Mouse (Mus musculus) kidney, adult 18-20 months (tissue): Measurements from ENCODE around the gene Rab3il1.
A peak's percentile ranks its signal among the peaks of the same experiment; 100 is the strongest.

Experiments
- DNase-seq: peaks from one replicate; pipeline ENCODE4 v3.0.0; 2021

Gene Rab3il1

DNA sequence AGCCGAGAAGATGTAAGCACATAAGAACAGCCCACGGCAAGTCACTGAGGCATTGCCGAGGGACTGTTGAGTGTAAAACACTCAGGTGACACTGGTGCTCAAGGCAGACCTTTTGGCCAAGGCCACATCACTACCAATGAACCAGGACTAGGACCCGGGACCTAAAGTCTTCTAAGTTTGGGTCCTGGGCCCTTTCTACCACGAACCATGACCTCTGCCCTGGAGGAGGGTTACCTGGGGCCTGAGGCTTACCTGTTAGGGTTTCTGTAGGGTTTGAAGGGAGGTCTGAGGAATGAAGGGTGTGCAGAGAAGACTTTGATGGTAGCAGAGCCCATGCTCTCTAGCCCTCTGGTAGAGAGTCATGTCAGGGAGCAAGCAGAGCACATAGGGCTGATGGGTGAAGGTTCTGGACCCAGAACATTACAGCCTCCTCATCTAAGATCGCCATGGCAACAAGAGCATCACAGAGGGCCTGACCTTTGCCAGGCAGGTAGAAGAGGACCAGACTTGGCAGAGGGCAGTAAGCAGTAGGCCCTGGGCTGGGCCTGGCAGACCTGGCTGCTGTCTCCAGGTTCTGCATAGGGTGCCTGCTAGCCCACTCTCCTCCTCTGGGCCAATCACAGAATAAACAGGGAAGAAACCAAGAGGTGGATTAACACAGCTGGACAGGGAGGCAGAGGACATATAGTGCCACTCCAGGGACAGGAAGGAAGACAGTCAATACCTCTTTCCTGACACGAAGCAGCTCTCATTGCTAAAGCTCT, at the start of gene Rab3il1, which contains the start of gene Best1:
Gene Rab3il1, plus strand, starts transcription at position 464 of the 764 bp plus-strand sequence.
Gene Best1, minus strand, starts transcription at position 428 of the 764 bp plus-strand sequence.
- DNase-seq, result no peak

DNA sequence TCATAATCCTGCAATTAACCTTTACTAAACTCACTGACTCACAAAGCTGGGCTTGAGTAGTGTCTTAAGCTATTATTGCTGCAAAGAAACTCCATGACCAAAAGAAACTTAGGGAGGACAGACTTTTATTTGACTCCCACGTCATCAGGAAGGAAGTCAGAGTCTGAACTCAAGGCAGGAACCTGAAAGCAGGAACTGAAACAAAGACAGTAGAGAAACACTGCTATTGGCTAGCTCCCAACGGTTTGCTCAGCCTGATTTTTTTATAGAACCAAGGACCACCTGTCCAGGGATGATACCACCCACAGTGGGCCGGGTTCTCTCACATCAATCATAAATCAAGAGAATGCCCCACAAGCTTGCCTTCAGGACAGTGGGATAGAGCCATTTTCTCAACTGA, 49.1 kb upstream of the Rab3il1 start:
- DNase-seq, result no peak

DNA sequence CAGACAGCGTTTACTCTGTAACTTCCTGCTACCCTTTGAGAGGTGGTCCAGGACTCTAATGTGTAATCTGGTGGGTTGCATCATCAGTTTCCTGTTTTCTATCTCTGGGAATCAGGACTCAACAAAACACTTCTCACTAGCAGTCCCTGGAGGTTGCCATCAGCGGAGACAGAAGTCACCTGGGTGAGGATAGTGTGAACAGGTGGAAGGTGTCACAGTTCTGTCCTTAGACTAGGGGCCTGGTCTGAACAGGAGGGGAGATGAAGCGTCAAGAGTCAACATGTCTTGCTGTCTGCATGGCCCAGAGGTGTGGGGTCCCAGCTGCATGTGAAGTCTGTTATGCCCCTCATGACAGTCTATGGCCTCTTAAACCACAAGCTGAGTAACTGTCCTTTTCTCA, 48.6 kb upstream of the Rab3il1 start:
- no peak for DNase-seq

DNA sequence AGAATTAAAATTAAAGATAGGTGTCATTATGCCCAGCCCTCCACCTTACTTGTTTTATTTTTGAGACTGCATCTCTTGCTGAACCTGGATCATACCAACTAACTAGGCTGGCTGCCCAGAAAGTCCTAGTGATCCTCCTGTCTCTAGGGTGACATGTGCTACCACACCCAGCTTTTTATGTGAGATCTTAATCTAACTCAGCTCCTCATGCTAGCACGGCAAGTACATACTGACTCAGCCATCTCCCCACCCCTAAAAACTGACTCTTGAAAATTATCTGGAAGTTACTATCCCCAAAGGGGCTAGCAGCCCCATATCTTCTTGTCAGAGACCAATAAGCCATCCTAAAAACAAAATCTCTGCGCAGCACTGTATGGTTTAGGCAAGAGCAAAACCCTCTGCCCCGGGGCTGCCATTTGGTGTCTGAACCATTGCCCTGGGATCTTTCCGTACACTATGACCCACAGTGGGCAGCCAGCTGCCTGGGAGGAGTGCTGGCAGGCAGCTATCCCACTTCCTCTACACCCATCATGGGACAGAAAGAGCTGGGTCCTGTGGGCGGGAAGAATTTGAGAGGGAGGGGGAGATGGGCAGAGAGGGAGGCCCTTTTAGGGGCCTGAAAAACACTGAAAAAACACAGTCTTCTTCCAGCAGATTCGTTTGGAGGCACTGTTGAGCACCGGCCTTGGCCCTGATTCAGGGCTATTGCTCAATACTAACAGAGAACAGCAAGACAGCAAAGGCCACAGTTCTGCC, 47.2 kb upstream of the Rab3il1 start:
- DNase-seq, result peak; percentile 84

DNA sequence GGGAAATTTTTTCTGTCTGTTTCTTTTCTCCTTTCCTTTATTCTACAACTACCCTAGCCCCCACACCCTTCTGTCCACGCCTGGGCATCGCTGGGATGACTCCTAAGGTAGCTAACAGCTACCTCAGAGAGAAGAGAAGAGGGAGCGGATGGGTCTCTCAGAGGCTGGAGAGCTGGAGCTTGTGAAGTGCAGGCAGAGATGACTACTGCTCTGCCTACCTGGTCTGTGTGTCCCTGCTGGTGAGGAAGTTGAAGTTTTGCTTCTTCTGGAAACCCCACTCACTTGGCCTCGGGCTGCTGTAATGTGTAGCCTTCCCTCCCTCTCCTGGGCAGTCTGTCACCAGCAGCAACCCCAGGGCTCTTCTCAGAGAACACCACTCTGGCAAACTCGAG, 46.7 kb upstream of the Rab3il1 start:
- no peak for DNase-seq

DNA sequence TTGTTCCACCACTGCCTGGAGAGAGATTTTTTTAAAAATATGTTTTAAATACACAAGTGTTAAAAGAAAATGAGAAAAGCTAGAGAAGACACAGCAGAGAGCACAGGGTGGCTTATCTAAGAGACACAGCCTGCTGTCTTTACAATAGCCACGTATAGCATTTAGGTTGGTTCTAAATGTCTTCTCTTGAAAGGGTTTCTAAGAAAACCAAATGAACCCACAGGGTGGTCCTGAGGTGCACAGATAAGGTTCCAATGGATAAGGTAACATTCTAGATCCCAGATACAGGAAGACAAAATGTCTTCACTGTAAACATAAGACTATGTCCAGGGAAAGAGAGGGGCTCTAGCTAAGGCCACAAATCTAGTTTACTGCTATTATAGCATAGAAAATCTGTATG, 46.0 kb upstream of the Rab3il1 start:
- no peak for DNase-seq

DNA sequence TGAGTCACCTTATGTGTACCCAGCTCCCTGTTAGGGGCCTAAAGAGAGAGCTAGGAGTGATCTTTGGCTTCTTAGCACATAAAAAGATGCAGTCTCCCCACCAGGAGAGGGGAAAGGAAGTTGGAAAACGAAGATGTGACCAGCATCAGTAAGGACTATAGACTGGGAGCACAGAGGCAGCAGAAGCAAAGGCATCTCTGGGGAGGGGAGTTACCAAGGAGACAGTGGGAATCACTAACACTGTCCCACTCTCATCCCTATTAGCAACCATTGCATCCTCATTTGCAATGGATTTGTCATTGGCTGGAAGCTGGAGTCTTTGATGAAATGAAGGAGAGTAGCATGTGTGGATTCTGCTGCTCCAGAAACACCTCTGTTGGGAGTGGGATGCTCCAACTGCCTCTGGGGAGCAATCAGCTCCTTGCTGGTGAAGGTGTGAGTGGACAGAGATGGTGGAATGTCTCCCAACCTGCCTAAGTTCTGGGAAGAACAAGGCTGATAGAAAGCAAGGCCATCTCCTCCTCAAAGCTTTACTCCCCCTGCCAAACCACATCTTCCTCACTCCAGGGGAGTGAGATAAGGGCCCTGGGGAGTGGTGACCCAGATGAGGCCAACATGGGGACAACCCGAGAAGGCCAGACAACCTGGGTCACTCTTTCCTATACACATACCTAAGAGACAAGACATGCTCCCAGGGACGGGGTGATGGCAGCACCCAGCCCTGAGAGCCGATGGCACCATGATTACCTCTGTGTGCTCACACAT, 44.7 kb upstream of the Rab3il1 start:
- DNase-seq, result no peak

DNA sequence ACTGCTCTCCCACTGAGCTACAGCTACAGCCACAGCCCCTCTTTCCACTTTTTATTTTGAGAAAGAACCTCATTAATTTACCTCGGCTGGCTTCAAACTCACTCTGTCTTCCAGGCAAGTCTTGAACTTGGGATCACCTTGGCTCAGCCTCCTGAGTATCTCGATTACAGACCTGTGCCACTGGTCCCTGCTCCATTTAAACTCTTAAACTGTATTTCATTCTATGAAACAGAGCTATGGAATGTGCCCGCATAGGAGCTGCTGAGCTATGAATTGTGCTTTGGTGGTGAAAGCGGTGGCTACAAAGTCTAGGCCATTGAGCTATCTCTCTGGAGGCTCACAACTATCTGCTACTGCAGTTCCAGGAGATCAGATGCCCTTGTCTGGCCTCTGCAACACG, 43.5 kb upstream of the Rab3il1 start:
- DNase-seq, result no peak

DNA sequence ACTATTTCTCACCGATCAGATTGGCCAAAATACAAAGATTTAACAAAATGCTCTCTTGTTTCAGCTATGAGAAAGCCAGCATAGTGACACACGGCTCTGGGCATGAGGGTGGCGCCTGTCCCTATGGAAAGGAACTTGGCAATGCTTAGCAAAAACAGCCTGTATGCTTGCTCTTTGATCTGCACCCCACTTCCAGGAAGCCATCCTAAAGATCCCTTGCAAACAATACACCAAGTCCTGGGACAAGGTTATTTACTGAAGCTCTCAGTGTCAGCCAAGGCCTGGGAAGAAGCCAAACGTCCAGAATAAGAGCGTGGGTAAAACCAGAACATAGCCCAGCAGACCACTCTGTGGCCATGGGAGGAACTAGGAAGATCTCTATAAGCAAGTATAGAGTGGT, 40.7 kb upstream of the Rab3il1 start:
- DNase-seq, result no peak

DNA sequence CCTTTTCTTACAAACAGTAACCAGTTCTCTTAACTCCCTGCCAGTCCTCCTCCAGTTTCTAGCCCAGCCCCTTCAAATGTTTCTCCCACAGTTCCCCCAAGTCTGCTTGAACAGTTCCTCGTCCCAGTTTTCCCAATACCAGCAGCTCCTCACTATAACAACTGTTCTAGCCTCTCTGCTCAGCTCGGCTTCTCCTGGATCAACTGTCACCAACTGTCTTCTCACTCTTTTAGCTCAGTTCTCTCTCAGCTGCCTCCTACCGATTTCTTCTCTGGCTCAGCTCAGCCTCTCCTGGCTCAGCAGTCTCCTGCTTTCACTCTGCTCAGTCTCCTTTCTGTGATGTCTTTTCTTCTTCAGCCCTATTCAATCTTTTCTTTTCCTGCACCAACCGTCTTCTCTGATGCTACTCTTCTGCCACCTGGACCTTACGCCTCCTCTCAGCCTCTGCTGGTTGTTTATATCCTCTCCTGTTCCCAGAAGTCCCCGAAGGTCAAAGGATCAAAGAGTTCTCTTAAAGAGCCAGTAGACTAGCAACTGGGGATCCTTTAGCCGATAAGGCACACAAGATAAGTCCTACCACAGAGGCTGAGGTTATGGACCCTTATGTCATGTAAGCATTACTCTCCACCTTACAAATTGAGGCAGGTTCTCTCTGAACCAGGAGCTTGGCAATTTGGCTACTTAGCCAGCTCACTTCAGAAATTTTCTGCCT, 37.1 kb upstream of the Rab3il1 start:
- peak; percentile 29 for DNase-seq

DNA sequence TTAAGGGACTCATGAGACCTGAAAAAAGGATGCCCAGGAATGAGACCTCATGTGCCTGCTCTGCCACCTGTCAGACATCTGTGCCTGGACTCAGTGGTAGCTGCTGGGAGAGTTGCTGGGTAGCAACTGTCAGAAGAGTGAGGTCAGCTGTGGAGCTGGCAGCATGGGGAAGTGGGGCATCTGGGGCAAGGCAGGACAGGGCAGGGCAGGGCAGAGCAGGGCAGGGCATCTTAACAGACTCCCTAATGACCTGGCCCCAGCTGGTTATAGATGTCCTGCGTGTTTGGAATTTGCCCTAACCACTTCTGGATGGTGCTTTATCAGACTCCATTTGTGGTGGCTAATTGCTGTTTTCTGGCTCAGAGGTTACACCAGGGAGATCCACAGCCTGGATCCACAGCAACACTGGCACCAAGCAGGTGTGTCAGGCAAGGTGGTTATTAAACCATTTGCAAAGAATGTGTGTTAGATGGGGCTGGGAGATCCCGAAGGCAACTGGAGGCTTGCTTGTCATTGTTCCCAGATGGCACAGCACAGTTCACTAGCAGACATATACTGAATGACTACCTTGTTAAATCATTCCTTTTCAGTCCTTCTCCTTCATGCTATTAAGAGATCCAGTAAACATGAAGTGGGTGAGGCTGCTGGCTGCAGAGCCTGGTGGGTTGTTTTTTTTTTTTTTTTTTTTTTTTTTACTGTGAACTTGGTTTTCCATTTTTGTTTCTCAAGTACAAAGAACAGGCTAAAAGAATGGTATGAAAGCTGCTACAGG, 35.2 kb upstream of the Rab3il1 start:
- no peak for DNase-seq

DNA sequence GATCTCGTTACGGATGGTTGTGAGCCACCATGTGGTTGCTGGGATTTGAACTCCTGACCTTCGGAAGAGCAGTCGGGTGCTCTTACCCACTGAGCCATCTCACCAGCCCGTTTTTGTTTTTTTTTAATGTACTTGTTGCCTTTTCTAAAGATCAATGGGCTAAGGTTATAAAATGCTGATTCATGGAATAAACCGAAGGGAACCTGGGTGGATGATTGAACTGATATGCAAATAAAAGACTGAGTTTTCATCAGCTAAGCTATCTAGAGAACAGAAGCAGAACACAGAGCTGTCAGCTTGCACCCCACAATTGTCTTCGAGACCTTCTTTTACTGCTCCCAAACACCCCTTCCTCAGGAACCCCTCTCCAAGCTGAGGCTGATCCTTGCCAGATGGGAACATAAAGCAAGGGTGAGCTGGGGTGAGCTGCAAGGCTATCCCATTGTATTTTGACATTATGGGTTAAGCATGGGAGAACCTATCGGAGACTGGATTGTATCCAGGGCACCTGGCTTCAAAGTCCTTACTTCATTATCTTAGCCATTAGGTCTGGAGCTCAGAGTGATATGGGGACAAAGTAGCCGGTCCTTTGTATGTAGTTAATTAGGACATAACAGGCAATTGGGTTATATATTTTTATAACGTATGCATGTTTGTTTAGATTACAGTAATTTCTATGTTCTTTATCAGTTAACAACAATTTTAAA, 33.2 kb upstream of the Rab3il1 start:
- no peak for DNase-seq

DNA sequence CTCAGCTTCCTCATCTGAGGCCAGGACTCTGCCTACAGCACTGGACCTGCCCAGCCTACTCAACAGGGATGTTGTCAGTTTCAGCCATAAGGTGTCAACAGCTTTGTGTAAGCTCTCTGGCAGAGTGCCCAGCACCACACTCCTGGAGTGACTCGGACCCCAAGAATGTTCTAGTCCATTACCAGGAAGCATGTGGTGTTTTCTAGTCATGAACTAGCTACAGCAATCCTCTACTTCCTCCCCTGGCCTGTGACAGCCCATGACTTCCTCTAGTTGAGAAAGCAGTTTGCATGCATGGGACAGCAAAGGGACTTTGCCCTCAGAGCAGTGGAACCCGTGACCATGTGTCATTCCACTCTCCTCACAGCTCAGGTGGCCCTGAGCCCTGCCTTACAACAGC, 26.6 kb upstream of the Rab3il1 start:
- DNase-seq, result peak; percentile 35

DNA sequence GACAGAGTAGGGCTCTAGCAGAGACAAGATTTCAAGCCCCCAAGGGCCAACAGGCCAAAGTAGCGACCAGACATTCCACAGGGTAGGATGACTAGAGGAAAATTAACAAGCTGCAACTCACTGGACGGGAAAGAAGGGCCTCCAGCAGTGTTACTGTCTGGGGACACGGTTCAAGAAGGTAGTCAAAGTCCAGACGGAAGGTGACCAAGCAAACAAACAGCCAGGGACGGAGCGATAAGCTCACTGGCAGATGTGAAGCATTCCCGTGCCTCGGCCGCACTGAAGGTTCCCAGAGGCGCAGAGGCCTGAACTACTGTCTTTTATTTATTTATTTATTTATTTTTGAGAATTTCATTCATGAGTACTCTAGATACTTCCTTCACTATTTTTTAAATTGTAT, 24.4 kb upstream of the Rab3il1 start:
- peak; percentile 66 for DNase-seq

DNA sequence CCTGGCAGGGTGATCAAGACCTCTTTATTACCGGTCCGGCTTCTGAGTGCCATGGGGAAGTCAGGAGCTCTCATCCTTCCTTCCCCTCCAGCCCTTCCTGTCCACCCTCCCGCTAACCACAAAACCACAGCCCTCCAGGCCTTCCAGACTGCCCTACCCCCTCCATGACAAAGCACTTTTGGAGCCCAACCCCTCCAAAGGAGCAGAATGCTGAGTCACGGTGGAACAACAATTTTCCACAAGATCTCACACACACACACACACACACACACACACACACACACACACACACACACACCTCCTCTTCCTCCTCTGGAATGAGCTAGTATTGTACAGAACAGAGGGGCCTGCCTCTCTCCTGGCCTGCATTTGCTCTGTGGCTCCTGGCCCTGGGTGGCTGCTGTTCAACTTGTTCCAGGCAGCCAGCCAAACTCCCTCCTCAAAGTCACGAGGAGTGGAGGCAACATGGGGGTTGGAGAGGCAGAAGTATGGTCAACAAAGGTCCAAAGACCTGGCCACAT, 23.0 kb upstream of the Rab3il1 start:
- DNase-seq, result peak; percentile 93

DNA sequence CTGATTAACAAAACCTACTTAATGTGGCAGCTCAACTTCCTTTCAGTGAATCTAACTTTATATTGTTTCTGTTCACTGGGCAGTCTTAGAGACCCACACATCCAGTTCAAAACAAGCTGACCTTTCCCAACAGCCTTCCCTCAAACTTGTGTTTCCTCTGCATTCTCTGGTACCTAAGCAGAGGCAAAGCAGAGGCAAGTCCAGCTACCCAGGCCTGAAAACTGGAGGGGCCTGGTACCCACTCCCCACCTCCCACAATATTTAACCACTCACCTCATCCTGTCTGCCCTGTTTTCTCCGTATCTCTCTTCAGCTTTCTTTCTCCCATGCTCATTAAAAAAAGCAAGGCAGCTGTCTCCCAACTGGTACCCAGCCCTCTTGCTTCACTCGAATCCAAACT, 22.3 kb upstream of the Rab3il1 start:
- DNase-seq, result no peak

DNA sequence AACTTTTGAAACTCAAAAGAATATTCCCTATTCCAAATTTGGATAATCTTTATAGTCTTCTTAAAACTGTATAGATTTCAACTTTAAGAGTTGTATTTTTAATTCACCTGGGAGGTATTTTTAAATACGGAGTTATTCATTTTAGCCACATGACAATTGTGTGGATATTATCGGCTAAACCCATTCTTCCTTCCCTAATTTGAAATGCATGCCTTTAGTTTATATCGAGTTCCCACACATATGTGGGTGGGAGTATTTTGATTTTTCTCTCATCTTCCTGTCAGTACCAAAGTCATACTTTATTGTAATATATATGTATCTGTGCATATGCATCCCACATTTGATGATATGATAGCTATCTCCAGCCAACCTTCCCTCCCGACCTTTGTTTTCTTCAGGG, 21.2 kb upstream of the Rab3il1 start, which contains the start of gene Fth1:
Gene Fth1, plus strand, starts transcription at position 341 of the 400 bp plus-strand sequence.
- no peak for DNase-seq

DNA sequence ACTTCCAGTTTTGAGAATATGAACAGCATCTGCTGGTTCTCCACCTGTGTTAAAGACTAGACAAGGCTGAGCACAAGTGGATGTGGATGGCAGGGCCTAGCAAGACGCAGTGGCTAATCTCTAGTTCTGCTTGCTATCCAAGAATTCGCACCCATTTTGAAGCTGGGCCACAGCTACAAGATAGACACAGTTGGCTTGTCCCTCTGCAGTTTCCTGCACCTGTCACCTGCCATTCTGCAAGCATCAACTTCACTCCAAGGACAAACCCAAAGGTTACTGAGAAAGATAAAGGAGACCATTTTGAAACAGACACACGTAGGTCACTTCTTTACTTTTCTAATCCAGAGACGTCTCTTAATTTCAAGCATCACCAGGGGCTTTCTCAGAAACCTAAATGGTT, 19.8 kb upstream of the Rab3il1 start:
- peak; percentile 38 for DNase-seq

DNA sequence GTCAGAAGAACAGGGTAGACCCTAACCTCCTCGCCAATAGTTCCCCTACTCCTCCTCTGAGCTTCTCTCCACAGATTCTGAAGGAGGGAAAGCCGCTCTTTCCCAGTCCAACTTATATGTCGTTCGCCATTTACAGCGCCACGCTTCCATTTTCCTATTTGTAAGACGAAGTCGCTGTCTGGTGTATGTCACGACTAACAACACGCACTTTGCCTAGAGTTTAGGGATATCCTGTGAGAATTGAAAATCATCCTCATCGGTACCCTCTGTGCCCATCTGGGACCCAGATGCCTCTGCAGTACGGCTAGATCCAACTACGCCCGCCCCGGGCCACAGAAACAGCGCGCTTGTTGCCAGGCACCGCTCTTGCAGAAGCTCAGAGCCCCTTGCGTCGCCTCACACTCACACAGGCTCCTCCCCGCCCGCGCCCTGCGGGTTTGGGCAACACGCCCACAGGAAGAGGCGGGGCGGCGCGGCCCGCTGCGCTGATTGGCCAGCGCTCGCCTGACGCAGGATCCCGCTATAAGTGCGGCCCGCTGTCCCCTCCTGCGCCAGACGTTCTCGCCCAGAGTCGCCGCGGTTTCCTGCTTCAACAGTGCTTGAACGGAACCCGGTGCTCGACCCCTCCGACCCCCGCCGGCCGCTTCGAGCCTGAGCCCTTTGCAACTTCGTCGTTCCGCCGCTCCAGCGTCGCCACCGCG, 19.2 kb upstream of the Rab3il1 start:
- DNase-seq, result peak; percentile 97

DNA sequence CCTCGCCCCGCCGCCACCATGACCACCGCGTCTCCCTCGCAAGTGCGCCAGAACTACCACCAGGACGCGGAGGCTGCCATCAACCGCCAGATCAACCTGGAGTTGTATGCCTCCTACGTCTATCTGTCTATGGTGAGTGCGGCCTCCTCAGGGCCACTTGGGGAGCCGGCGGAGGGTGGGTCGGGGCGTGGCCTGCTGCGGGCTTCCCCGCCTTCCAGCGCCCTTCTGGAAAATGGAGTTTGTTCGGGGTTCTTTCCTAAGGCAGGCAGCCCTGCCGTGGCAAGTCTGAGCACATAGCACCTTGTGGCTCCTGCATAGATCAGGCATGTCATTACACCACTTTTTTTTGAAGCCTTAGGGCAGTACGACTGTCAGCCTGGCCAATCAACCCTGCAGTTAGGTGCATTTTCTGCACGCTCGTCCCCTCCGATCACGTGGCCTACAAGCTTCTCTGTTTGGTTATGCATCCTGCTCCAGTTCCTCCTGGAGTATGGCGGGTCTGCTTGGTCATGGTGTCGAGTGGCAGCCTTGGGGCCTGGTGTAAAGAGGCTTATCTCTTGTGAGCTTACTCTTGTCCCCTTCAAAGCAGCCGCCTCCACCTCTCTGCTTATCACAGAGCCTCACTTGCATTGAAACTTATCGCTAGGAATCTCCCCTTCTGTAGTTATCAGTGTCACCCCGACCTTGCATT, 18.5 kb upstream of the Rab3il1 start:
- DNase-seq, result peak; percentile 78
